Mouse (Mus musculus): ENCODE data around the gene E130116L18Rik. TPM values are rescaled to one million over a fixed set of nuclear protein-coding genes. Genes with fewer than 3 reads are reported as not detected.
A peak's percentile ranks its signal among the peaks of the same experiment; 100 is the strongest.
"Not testable (repeated sequence)": the region's sequence is repeated elsewhere in the genome, so short reads cannot be mapped to it uniquely, and the experiment has no call there.

The E130116L18Rik gene
- polyA plus RNA-seq, 1 experiment from 2014 or later: not detected

GRCm38 (mm10) chr5:25183595-25183994, 39.4 kb downstream of the E130116L18Rik start:
- no peak for TF ChIP-seq CTCF (IDR thresholded peaks at IDR 0.05; ENCODE audit: low read depth)
- DNase-seq (no peak), ATAC-seq (ENCODE audit: insufficient read depth) (no peak)
- Histone ChIP-seq H3K36me3 (ENCODE audit: insufficient read depth) (no peaks in the 10 kb centered on the region), H3K9ac (no peak overlapping the region), H3K9me3 (ENCODE audit: low read depth, low read length) (no peaks in the 10 kb centered on the region), H3K27ac (ENCODE audit: low read depth) (no peak overlapping the region), H3K4me2 (no peak overlapping the region), H3K27me3 (ENCODE audit: insufficient read depth, low read length) (no peaks in the 10 kb centered on the region), H3K4me3 (ENCODE audit: low read depth, low read length) (no peak overlapping the region), H3K4me1 (ENCODE audit: insufficient read depth) (no peaks in the 10 kb centered on the region)
- 75% methylated on average over 4 of the region's 4 CpGs for WGBS

- Histone ChIP-seq H3K27ac (ENCODE audit: low read depth) (no peak within 1 kb of the TSS), H3K9ac (no peak within 1 kb of the TSS), H3K36me3 (ENCODE audit: insufficient read depth) (no peaks in the 10 kb centered on the region), H3K4me3 (ENCODE audit: low read depth, low read length) (no peak within 1 kb of the TSS), H3K27me3 (ENCODE audit: insufficient read depth, low read length) (no peaks in the 10 kb centered on the region), H3K9me3 (ENCODE audit: low read depth, low read length) (no peaks in the 10 kb centered on the region), H3K4me2 (no peak within 1 kb of the TSS), H3K4me1 (ENCODE audit: insufficient read depth) (no peaks in the 10 kb centered on the region)
- no peak for TF ChIP-seq CTCF (IDR thresholded peaks at IDR 0.05; ENCODE audit: low read depth)
- ATAC-seq (ENCODE audit: insufficient read depth): no peak
- no peak for DNase-seq
- WGBS: 80% methylated on average over 1 of the region's 1 CpGs
These were observed 41.9 kb downstream of the E130116L18Rik start, which contains the start of gene Galntl5 for GRCm38 (mm10) chr5:25181004-25181531. Gene Galntl5 (plus strand): TSS chr5:25181460.

GRCm38 (mm10) chr5:25179936-25180488, 42.9 kb downstream of the E130116L18Rik start:
- 84% methylated on average over 3 of the region's 3 CpGs for WGBS
- Histone ChIP-seq H3K4me1 (ENCODE audit: insufficient read depth) (no peaks in the 10 kb centered on the region), H3K9ac (no peak overlapping the region), H3K36me3 (ENCODE audit: insufficient read depth) (no peaks in the 10 kb centered on the region), H3K4me2 (no peak overlapping the region), H3K27me3 (ENCODE audit: insufficient read depth, low read length) (no peaks in the 10 kb centered on the region), H3K4me3 (ENCODE audit: low read depth, low read length) (no peak overlapping the region), H3K27ac (ENCODE audit: low read depth) (no peak overlapping the region), H3K9me3 (ENCODE audit: low read depth, low read length) (no peaks in the 10 kb centered on the region)
- ATAC-seq (ENCODE audit: insufficient read depth) (no peak), DNase-seq (no peak)
- no peak for TF ChIP-seq CTCF (IDR thresholded peaks at IDR 0.05; ENCODE audit: low read depth)

GRCm38 (mm10) chr5:25179284-25179683, 43.7 kb downstream of the E130116L18Rik start:
- H3K4me1 ChIP-seq (ENCODE audit: insufficient read depth): no peaks in the 10 kb centered on the region
- H3K9ac ChIP-seq: no peak overlapping the region
- peak; percentile 32; the same call in 1 of the 2 replicates for TF ChIP-seq CTCF (IDR thresholded peaks at IDR 0.05; ENCODE audit: low read depth)
- H3K27ac ChIP-seq (ENCODE audit: low read depth): no peak overlapping the region
- DNase-seq (no peak), ATAC-seq (ENCODE audit: insufficient read depth) (no peak)
- WGBS: 89% methylated on average over 4 of the region's 4 CpGs
- no peak overlapping the region for H3K4me3 ChIP-seq (ENCODE audit: low read depth, low read length)
- no peaks in the 10 kb centered on the region for H3K36me3 ChIP-seq (ENCODE audit: insufficient read depth)
- no peak overlapping the region for H3K4me2 ChIP-seq
- no peaks in the 10 kb centered on the region for H3K27me3 ChIP-seq (ENCODE audit: insufficient read depth, low read length)
- H3K9me3 ChIP-seq (ENCODE audit: low read depth, low read length): no peaks in the 10 kb centered on the region

GRCm38 (mm10) chr5:25178543-25178942, 44.4 kb downstream of the E130116L18Rik start:
- not testable (repeated sequence) for DNase-seq; H3K4me2 ChIP-seq; H3K4me1 ChIP-seq (ENCODE audit: insufficient read depth); H3K4me3 ChIP-seq (ENCODE audit: low read depth, low read length); H3K36me3 ChIP-seq (ENCODE audit: insufficient read depth); H3K9ac ChIP-seq; ATAC-seq (ENCODE audit: insufficient read depth); H3K27ac ChIP-seq (ENCODE audit: low read depth); H3K27me3 ChIP-seq (ENCODE audit: insufficient read depth, low read length); H3K9me3 ChIP-seq (ENCODE audit: low read depth, low read length)
- WGBS: 75% methylated on average over 4 of the region's 4 CpGs

- not testable (repeated sequence) for H3K4me2 ChIP-seq; H3K9me3 ChIP-seq (ENCODE audit: low read depth, low read length); H3K4me3 ChIP-seq (ENCODE audit: low read depth, low read length); H3K9ac ChIP-seq; H3K27me3 ChIP-seq (ENCODE audit: insufficient read depth, low read length); H3K36me3 ChIP-seq (ENCODE audit: insufficient read depth); DNase-seq; H3K27ac ChIP-seq (ENCODE audit: low read depth); ATAC-seq (ENCODE audit: insufficient read depth); H3K4me1 ChIP-seq (ENCODE audit: insufficient read depth)
- 82% methylated on average over 5 of the region's 5 CpGs for WGBS
These were observed 45.0 kb downstream of the E130116L18Rik start for GRCm38 (mm10) chr5:25177937-25178336.

Other genes starting within 250 kb of the E130116L18Rik start
- 25.6 and 29.1 TPM in 2 replicates for gene Prkag2, start 122.5 kb downstream of the E130116L18Rik start, polyA plus RNA-seq (2014; fragmentation: Nextera tagmentation; extraction: Ambion mirVana)
- not detected in 2 replicates for gene Galntl5, start 41.7 kb downstream of the E130116L18Rik start, polyA plus RNA-seq (2014; fragmentation: Nextera tagmentation; extraction: Ambion mirVana)
- gene Galnt11, start 1.2 kb downstream of the E130116L18Rik start, polyA plus RNA-seq (2014; fragmentation: Nextera tagmentation; extraction: Ambion mirVana): 36.2 and 37.5 TPM in 2 replicates

Measured in lung, embryonic 14.5 days (tissue).